Mouse (Mus musculus): ENCODE measurements around the gene Agk.

Gene Agk

GRCm38 (mm10) chr6:40324897-40325841 is at the start of gene Agk:
TSS of gene Agk (plus strand) at chr6:40325172.
- DNase-seq (ENCODE audit: low read depth, low spot score), result peak; percentile 92

- no peak for DNase-seq (ENCODE audit: low read depth, low spot score)
Measured at GRCm38 (mm10) chr6:40300707-40301106, 24.3 kb upstream of the Agk start.

GRCm38 (mm10) chr6:40303379-40303778 is 21.6 kb upstream of the Agk start:
- peak; percentile 92 for DNase-seq (ENCODE audit: low read depth, low spot score)

DNA sequence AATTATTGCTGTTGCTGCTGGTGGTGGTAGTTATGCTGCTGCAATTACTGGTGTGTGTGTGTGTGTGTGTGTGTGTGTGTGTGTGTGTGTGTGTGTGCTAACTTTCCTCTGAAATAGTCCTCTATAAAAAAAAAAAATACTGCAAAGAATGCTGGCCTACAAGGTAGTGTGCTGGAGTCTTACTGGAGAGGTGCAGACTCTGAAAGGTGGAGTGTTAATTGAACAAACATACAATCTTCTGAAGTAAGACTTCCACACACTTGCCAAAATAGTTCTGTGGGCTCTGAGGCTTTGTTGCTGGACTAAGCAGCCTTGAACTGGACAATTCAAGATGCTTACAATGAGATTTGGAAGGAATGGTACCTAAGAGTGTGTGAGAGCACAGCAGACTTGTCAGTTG is 20.0 kb upstream of the Agk start:
- DNase-seq (ENCODE audit: low read depth, low spot score), result no peak

- no peak for DNase-seq (ENCODE audit: low read depth, low spot score)
Measured at GRCm38 (mm10) chr6:40326341-40326740, 1.4 kb downstream of the Agk start.

GRCm38 (mm10) chr6:40333497-40333896 is 8.5 kb downstream of the Agk start:
- DNase-seq (ENCODE audit: low read depth, low spot score), result no peak

- DNase-seq (ENCODE audit: low read depth, low spot score), result no peak
Measured at GRCm38 (mm10) chr6:40336735-40337731, 12.1 kb downstream of the Agk start.

- peak; percentile 87 for DNase-seq (ENCODE audit: low read depth, low spot score)
Measured at GRCm38 (mm10) chr6:40346959-40347771, 22.2 kb downstream of the Agk start.

- DNase-seq (ENCODE audit: low read depth, low spot score), result no peak
Measured at GRCm38 (mm10) chr6:40347772-40348111, 22.8 kb downstream of the Agk start.

DNA sequence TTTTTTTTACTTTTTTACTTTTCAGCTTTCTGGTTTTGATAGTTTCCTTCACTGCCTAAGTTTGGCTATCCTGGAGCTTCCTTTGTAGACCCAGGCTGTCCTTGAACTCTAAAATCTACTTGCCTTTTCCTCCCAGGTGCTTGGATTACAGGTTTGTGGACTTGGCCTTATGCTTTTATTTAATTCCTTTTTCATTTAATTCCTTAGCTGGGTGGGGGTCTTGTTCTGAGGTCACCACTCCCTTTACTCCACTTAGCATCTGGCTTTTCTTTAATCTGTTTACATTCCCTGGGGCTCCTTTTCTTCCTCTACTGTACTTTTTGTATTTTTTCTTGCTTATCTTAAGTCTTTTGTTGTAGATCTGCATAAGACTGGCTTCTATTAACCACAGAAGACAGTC is 25.1 kb downstream of the Agk start:
- no peak for DNase-seq (ENCODE audit: low read depth, low spot score)

- no peak for DNase-seq (ENCODE audit: low read depth, low spot score)
Measured at GRCm38 (mm10) chr6:40350856-40351255, 25.9 kb downstream of the Agk start.

- peak; percentile 37 for DNase-seq (ENCODE audit: low read depth, low spot score)
Measured at GRCm38 (mm10) chr6:40353360-40353759, 28.4 kb downstream of the Agk start.

GRCm38 (mm10) chr6:40371031-40371430 is 46.1 kb downstream of the Agk start:
- no peak for DNase-seq (ENCODE audit: low read depth, low spot score)

DNA sequence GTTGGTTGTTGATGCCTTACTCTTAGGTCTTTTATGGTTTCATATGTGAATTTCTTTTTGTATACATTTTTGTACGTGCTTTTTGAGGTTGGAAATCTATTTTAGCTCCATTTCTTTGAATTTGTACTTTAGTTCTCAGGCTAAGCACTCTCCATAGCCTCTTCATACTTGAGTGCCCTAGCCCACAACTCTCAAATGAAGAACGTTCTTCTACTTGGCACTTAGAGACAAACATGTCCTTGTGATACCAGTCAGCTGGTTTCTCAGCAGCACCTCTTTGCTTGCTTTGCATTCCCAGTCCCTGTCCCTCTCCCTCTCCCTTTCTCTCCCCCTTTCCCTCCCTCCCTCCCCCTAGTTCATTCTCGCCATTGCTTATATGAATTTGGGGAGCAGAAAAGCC is 55.2 kb downstream of the Agk start:
- no peak for DNase-seq (ENCODE audit: low read depth, low spot score)

- no peak for DNase-seq (ENCODE audit: low read depth, low spot score)
Measured at GRCm38 (mm10) chr6:40381908-40382307, 56.9 kb downstream of the Agk start.

DNA sequence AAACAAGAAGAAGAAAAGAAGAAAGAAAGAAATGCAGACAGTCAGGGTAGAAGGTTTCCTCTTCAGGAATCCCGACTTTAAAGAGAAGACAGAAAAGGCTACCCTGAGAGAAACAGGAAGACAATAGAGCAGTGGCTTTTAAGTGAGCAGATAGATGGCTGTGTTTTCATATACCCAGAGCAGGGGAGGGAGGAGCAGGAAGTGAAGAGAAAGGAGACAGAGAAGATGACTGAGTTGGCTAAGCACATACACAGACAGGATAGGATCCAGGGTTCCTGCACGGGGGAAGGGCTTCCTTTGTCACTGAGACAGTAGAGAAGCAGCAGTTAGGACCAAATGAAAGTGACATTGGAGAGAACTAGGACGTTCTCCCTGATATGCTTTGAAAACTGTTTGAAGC is 60.7 kb downstream of the Agk start:
- DNase-seq (ENCODE audit: low read depth, low spot score), result no peak

- no peak for DNase-seq (ENCODE audit: low read depth, low spot score)
Measured at GRCm38 (mm10) chr6:40388660-40389059, 63.7 kb downstream of the Agk start.

- DNase-seq (ENCODE audit: low read depth, low spot score), result peak; percentile 63
Measured at GRCm38 (mm10) chr6:40390975-40391374, 66.0 kb downstream of the Agk start.

GRCm38 (mm10) chr6:40393213-40393612 is 68.2 kb downstream of the Agk start:
- DNase-seq (ENCODE audit: low read depth, low spot score), result peak; percentile 98

DNA sequence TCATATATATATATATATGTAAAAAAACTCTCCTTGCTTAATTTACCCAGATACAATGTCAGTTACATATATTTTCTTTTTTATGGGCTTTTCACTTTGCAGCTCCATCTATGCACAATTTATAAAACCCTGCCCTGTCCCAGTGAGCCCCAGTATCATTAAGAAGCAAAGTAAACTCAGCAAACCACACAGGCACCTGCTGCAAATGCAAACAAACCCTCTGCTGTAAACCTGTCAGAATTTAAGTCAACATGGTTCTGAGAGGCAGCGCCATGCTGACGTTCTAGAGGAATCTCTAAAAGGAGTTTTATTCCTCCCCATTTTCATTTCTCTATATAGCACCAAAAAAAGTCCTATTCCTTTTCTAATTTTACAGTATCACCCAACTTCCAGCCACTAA is 77.1 kb downstream of the Agk start:
- no peak for DNase-seq (ENCODE audit: low read depth, low spot score)

- peak; percentile 96 for DNase-seq (ENCODE audit: low read depth, low spot score)
Measured at GRCm38 (mm10) chr6:40403640-40404285, 78.8 kb downstream of the Agk start.
